Mouse (Mus musculus) natural killer cell, adult 2 months (primary cell): ENCODE measurements around the gene Cog4.
A peak's percentile ranks its signal among the peaks of the same experiment; 100 is the strongest.
"Not testable (repeated sequence)": the region's sequence is repeated elsewhere in the genome, so short reads cannot be mapped to it uniquely, and the experiment has no call there.

ENCODE experiments used
- DNase-seq, 2 experiments: peaks; one replicate each; pipeline ENCODE4 v3.0.0; 2022; ENCODE audit warnings: low spot score in 2 of 2

Gene Cog4

DNA sequence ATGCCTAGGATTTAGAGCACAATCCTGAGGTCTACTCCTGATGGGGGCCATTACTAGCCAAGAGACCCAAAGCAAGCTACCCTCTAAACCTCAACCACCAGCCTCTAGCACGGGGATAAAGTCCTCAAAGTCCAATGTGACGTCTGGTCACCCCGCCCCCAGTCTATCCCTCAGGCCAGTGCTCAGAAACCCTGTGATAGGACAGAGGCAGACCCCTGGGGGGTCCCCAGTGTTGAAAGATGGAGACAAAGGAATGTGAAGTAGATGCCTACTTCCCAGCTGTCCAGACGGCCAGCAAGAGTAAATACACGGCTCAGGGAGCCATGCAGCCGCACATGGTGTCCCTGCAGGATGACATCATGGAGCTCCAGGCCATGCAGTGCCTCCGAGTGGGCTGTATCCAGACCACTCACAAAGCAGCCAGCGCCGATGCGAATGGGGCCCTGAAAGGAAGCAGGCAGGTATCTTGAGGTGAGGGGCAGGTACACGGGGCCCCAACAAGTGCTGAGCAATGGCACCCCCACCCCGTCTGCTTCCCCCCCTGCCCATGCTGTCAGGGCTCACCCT lies 43.6 kb downstream of the Cog4 start:
- no peak for DNase-seq

DNA sequence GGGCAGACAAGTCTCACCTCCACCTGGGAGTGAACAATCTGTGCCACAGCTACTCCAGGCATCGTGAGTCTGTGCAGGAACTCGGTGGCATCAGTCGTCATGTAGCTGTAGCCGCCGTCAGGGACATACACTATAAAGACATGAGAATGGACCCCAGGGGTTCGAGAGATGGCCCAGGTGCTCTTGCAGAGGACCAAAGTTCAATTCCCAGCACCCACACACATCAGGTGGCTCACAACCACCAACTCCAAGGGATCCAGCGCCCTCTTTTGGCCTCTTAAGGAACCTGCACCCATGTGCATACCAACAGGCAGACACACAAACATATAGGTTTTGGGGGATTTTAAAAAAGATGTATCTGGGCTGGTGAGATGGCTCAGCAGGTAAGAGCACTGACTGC lies 45.6 kb downstream of the Cog4 start:
- DNase-seq, result no peak

DNA sequence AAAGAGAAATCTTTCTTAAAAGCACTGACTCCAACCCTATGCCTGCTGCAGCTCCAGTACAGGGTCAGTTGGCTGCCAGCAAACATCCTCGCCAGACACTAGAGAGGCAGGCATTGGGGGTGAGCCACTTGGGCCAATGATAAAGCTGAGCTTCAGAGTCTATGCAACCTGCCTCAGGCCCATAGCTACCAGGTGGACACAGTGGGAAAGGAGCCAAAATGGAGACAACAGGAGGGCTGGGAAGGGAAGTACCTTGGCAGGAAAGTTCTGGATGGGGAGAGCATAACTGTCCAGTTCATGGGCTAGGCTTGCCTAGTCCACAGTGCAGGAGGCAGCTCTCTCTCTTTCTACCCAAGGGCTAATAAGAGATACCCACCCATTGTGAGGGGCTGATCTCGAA lies 46.5 kb downstream of the Cog4 start:
- DNase-seq, result no peak

DNA sequence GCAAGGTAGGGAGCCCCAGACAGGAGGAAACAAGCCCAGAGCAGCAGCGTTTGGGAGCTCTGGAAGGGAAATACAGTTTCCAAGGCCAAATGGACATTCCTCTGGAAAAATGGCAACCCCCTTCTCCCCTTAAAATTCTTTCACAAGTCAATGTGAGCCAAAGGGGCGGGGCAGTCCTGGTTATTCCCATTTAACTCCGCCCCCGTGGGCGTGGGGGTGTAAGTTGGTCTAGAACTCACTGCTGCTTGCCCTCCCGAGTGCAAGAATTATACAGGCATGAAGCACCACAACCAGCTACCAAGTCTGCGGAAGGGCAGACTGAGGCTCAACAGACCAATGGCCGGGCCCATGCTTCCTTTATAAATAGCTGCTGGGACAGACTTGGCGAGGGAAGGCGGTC lies 48.5 kb downstream of the Cog4 start:
- DNase-seq, result no peak

DNA sequence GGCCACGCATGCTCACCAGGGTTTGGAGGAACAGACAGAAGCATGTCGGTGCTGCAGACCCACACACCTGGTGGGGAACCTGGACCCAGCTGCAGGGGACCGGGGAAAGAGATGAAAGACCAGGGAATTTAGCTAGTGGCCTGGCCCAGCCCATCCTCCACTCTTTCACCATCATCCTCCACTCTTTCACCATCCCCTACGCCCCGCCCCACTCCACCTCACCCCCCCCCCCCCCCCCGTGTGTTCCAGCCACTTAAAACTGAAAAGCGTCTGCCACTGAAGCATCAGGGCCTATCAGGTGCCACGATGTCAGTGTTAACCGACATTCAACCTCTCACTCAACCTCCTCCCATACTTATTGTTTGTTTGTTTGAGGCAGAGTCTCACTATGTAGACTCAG lies 48.9 kb downstream of the Cog4 start:
- no peak for DNase-seq

DNA sequence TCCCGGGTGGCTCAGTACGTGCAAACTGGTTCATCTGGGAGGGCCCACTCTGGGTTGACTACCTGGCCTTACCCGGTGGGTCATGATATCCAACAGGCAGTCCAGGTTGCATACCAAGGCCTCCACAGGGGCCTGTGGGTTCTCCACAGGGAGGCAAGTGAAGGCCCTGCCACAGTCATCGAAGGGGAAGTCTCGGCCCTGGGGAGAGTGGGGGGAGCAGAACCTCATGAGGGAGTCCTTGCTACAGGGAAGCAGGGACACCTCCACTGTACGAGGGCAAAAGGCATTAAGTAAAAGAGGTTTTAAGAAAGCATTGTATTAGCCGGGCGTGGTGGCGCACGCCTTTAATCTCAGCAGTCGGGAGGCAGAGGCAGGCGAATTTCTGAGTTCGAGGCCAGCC lies 49.4 kb downstream of the Cog4 start:
- no peak for DNase-seq

DNA sequence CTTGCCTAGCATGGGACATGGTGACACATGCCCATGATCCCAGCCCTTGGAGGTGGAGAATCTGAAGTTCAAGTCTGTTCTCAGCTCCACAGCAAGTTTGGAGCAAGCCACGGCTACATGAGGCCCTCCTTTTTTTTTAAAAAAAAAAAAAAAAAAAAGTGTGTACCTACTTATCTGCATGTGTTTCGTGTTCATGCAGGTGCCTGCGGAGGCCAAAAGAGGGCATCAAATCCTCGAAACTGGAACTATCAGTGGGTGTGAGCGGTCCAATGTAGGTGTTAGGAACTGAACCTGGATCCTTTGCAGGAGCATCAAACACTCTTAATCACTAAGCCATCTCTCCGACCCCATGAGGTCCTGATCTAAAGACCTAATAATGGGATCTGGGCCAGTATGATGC lies 51.1 kb downstream of the Cog4 start:
- no peak for DNase-seq

DNA sequence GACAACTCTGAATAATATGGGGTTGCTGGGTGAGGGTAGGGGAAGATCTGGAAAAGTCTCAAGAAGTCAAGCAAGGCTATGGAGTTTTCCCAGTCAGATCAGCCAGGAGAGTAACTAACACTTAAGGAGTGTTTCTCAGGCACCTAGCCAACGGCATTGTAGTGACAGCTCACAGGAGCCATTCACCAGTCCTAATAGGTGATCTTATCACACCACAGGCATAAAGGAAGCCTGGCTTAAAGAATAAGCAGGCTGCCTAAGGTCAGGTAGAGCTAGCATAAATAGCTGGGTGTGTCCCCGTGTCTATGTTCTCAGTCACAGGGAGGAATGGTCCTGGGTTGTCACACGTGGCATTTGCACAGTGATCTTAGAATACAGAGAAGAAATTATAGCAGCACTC lies 54.7 kb downstream of the Cog4 start:
- no peak for DNase-seq

DNA sequence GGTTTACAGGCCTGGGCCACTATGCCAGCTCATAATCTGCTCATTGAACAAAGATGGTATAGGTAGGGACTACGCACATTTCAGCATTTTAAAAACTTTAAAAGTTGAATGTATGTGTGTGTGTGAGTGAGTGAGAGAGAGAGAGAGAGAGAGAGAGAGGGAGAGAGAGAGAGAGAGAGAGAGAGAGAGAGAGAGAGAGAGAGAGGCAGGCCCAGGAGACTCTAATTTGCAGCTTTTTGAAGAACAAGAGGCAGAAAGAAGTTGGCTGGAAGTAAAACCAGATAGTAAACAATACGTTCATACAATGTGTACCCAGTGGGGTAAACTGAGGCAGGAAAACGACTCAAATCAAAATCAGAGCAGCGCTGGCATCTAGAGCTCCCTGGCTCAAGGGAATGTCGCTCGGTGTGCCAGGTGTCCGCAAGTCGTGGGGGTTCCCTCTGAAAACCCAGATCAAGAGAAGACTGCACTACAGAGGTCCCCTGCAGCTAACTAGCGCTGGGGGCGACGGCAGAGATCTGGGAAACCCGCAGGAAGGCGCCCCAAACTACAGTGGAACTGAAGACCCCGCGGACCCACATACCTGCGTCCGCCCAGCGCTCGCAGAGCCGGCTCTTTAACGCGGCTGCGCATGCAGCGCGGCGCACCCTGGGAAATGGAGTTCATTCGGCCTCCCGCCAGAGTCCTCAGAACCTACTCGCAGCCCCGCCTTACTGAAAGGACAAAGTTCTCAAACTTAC lies 55.6 kb downstream of the Cog4 start, which contains the start of gene Fuk:
Fuk (minus strand) TSS at position 650 of the 740 bp plus-strand sequence.
- DNase-seq, result peak; percentile 50 to 66

DNA sequence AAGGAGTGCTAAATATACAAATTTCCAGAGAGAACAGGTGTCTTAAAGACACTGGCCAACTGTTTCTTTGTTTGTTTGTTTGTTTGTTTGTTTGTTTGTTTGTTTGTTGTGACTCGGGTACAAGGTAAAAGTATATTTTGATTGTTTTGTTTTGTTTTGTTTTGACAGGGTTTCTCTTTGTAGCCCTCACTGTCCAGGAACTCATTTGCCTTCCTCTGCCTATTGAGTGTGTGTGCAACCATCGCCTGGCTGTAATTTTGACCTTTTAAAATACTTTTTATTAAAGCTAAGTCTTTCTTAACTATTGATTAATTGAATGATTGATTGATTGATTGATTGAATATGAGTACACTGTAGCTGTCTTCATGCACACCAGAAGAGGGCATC lies 56.2 kb downstream of the Cog4 start:
- DNase-seq, result no peak

DNA sequence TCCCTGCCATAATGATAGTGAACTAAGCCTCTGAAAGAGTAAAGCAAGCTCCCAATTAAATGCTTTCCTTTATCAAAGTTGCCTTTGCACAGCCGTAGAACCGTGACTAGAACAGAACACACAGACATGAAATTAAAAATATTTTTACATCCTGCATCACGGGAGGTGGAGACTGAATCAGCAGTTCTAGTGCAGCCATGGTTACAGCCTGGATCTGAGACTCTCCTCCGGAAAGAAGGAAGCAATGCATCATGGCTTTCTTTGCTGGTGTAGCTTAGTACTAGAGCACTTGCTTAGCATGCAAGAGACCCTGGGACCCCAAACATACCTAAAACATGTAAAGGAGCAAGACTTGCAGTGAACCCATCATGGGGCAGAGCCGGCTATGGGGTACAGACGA lies 59.0 kb downstream of the Cog4 start:
- DNase-seq, result no peak

DNA sequence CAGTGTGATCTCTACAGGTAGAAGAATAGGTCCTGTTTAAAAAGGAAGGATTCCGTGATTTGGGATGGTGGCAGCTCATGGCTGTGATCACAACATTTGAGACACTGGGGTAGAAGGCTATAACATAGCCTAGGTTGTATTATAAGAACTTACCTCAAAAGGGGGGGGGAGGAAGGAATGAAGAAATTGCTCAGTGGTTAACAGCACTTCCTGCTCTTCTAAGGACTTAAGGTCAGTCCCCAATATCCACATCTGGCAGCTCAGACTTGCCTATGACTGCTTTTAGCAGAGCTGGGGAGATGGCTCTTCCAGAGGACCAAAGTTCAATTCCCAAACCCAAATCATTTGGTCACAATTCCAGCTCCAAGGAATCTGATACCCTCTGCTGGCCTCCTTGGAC lies 60.3 kb downstream of the Cog4 start:
- no peak for DNase-seq

DNA sequence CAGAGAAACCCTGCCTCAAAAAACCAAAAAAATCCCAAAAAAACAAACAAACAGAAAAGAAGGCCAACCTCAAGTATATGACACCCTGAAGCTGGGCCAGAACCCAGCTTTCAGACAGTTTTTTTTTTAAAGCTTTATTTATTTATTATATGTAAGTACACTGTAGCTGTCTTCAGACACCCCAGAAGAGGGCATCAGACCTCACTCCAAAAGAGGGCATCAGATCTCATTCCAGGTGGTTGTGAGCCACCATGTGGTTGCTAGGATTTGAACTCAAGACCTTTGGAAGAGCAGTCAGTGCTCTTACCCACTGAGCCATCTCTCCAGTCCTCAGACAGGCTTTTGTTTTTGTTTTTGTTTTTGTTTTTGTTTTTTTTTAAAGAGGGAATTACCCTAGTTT lies 63.5 kb downstream of the Cog4 start:
- DNase-seq, result not testable (repeated sequence)

DNA sequence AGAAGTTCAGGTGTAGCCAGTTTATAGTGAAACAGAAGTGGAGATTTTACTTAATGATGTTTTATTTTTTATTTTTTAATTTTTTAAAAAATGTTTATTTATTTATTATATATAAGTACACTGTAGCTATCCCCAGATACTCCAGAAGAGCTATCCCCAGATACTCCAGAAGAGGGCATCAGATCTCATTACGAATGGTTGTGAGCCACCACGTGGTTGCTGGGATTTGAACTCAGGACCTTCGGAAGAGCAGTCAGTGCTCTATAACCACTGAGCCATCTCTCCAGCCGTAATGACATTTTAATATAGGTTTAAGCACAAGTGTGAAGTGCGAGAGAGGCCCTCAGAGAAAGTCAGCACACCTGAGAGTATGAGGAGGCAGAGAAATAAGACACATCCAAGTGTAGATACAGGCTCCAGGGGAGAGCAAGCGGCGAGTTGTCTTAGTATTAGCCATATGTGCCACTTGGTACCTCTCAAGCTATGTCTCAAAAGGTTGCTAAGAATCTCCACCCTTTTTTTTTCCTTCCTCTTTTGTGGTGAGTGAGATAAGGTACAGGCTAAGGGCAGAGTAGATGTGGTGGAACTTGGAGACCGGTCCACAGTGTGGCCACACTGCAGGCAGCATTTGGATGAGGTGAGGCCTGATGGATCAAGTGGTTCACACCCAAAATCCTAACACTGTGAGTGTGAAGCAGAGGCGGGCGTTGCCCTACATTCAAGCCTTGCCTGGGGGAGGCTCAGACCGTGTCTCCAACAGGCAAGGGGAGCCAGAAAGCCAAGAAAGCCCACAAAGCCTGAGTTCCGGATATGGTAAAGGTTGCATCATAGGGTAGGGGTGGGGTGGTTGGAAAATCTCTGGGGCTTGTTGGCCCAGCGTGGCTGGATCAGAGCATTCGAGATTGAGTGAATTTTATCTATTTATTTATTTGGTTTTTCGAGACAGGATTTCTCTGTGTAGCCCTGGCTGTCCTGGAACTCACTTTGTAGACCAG lies 65.5 kb downstream of the Cog4 start:
- no peak for DNase-seq

DNA sequence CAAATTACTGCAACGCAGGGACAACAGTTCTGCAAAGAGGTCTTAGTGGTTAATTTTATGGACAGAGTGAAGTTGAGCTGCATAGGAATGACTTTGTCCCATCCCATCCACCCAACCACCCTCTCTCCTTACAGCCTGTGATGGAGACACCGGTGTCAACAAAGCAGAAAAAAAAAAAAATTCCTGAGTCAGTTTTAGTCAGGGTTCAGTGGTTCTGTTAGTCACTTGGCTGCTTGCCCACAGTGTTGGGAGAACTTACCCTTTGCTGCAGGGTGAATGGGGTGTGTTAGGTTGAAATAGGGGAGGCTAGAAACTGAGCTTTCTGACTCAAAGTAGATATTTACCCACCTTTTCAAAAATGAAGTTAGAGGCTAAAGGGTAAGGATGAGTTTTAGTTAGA lies 71.0 kb downstream of the Cog4 start:
- no peak for DNase-seq

DNA sequence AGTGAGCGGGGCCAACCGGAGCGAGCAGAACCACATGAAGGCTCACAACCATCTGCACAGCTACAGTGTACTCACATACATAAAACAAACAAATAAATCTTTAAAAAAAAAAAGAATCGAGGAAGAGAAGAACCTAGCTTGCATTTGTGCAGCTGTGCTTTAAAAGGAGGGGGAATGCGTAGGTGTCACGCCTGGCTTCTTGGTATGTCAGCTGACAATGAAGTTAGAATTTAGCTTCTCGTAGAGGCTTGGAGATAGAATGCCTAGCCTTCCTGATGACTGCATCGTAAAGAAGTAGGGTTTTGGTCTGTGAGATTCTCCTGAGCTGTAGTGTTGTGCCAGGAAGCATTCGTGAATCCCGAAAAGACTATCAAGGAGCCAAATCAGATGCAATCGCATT lies 71.6 kb downstream of the Cog4 start:
- no peak for DNase-seq

DNA sequence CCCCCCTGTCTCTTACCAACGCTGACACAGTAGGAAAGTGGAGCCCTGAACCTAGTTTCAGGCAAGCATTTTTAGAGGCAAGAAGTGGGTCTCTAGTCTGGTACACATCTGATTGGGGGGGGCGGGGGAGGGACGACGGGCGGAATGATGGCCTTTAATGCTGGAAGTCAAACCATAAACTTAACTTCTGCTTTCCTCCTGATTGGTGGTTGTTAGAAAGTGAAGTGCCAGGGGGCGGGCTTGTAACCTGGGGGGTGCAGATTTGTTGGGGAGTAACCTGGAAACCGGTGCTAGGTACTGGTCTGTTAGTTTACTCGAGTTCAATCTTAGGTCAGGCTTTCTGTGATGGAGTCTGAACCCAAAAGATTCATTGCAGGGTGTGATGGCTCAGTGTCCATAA lies 72.1 kb downstream of the Cog4 start:
- DNase-seq, result peak in 1 of 2 experiments; percentile 35

DNA sequence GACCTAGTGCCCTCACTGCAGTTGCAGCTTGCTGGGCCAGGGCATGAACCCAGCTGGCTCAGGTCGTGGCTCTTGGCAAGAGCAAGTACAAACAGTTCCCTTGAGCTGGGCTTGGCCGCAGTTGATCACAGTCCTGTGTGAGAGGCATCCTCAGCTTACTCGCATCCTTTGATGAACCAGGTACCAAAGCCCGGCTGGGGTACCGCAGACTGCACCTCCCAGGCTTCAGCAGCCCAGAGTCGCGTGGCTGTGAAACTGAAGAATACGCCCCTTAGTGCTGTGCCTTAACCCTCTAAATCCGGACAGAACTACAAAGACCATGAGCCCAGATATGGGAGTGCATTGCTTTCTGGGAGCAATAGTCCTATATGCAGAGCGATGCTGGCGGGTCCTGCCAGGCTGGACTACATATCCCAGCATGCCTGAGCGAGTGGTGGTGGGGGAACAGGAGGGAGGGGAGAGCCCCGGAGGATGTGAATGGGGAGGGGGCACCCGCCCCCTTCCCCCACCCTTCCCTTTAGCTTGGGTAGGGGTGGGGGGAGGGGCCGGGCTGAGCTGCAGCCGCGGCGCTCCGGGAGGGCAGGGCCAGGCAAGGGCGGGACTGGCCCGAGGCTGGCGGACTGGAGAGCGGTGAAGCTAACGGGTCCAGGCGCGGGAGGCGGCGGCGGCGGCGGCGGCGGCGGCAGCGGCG lies 73.1 kb downstream of the Cog4 start, which contains the start of gene St3gal2:
St3gal2 (plus strand) TSS at position 582 of the 691 bp plus-strand sequence.
- peak; percentile 57 to 74 for DNase-seq

DNA sequence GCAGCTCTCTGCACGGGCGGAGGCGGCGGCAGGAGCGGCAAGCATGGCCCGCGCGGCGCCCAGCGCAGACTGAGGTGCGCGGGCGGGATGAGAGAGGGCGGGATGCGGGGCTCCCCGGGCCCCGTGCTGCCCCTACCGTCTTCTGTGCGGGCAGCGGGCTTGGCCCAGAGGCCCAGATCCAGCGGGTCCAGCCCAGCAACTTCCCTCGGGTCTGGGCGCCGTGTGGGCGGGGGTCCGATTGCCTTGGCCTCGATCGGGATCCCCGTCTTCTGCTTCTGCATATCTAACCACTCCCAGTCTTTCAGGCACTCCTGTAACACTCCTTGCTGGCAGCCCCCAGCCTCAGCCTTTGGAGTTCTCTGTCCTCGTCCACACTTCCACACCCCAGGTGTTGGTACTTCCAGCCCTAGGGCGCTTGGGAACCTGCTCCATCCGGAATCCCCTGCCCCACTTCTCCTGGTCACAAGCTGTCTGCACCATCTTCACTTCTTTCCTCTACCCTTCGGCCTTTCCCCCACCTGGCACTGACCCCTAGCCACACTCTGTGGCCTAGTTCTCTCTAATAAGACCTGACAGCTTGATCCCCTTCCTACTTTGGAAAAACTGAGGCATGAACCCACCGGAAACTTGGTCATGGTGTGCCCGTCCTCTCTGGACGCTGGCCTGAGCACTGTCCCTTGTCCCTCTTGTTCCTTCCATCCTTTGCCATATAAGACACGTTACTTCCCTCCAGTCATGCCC lies 73.8 kb downstream of the Cog4 start:
- DNase-seq, result no peak

DNA sequence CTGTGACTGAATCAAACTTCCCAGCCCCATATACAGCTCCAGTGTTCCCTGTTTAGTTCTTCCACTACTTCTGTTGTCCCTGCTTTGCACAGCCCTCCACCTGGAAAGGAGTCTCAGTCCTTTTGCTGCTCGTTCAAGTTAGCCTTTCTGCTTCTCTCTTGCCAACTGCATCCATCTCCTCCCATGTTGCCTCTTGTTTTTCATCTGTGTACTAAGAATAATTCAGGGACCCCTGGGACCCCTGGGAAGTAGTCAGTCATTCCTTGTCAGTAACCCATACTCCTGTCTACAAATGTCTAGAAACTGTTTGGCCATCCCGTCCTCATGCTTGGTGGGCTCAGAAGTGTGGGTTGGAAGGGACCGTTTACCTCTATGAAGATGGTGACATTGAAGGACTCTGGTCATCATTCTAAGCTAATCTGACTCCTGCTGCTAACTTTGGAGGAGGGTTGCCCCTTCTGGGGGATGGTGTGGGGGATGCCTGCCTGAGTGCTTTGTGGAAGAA lies 74.4 kb downstream of the Cog4 start:
- no peak for DNase-seq
